Mouse (Mus musculus) left cerebral cortex, adult 18-20 months (tissue): ENCODE results near the gene Snrpd2. TPM values are rescaled to one million over a fixed set of nuclear protein-coding genes. Genes with fewer than 3 reads are reported as not detected.

Experiments used
- DNase-seq, 2 experiments: peaks; one replicate each; pipeline ENCODE4 v3.0.0; 2021 to 2022; ENCODE audit warnings: low spot score in 2 of 2, mixed read lengths in 1 of 2
- microRNA-seq, 2 experiments: library from miRNA; unstranded; fragments of <30 nt; microRNA quantifications; one replicate each; pipeline ENCODE4 v1.2.0; 2021
- total RNA-seq, 2 experiments: library from RNA; stranded (reverse); gene quantifications; 2 replicates each; pipeline ENCODE4 v1.2.3; 2021

The Snrpd2 gene
- total RNA-seq, 2 experiments from 2014 or later: 73.9 to 78.5 TPM

- DNase-seq: peak in 1 of 2 experiments; percentile 66
These were observed 27.0 kb downstream of the Snrpd2 start for GRCm38 (mm10) chr7:19176516-19176947.

GRCm38 (mm10) chr7:19177216-19177615 is 27.7 kb downstream of the Snrpd2 start:
- DNase-seq: no peak

- peak in 1 of 2 experiments; percentile 65 for DNase-seq
These were observed 28.5 kb downstream of the Snrpd2 start for GRCm38 (mm10) chr7:19178035-19178434.

- peak; percentile 87 to 91 for DNase-seq
These were observed 29.0 kb downstream of the Snrpd2 start for GRCm38 (mm10) chr7:19178443-19179092.

- peak; percentile 56 to 73 for DNase-seq
These were observed 29.7 kb downstream of the Snrpd2 start for GRCm38 (mm10) chr7:19179173-19179572.

GRCm38 (mm10) chr7:19179936-19180335 is 30.4 kb downstream of the Snrpd2 start:
- no peak for DNase-seq

GRCm38 (mm10) chr7:19180862-19181429 is 31.4 kb downstream of the Snrpd2 start:
- DNase-seq: no peak

GRCm38 (mm10) chr7:19184250-19184649 is 34.7 kb downstream of the Snrpd2 start:
- no peak for DNase-seq

GRCm38 (mm10) chr7:19184758-19185157 is 35.2 kb downstream of the Snrpd2 start:
- DNase-seq: no peak

GRCm38 (mm10) chr7:19194676-19195075 is 45.2 kb downstream of the Snrpd2 start:
- no peak for DNase-seq

GRCm38 (mm10) chr7:19196676-19197075 is 47.2 kb downstream of the Snrpd2 start:
- peak in 1 of 2 experiments; percentile 66 for DNase-seq

GRCm38 (mm10) chr7:19197985-19198384 is 48.5 kb downstream of the Snrpd2 start:
- DNase-seq: no peak

GRCm38 (mm10) chr7:19201660-19202059 is 52.1 kb downstream of the Snrpd2 start:
- DNase-seq: no peak

GRCm38 (mm10) chr7:19202065-19202850 is 52.7 kb downstream of the Snrpd2 start:
- no peak for DNase-seq

Small RNA genes lying within 50 kb of the gene (microRNA-seq; reads per million reads assigned to microRNA genes)
- gene Mir330: 12,297 to 12,514 reads per million in 2 experiments

Other genes with a start within 250 kb of the Snrpd2 start
- 10 to 100 TPM; 10.5 to 12.6 TPM for gene Ccdc61, start 239.3 kb upstream of the Snrpd2 start, total RNA-seq
- 10 to 100 TPM; 69.9 to 70.1 TPM for gene Nova2, start 223.8 kb upstream of the Snrpd2 start, total RNA-seq
- under 1 TPM; 0.40 to 0.49 TPM for gene Nanos2, start 162.3 kb upstream of the Snrpd2 start, total RNA-seq
- 10 to 100 TPM; 53.8 to 59.5 TPM for gene Mypop, start 158.5 kb upstream of the Snrpd2 start, total RNA-seq
- gene Irf2bp1, start 145.7 kb upstream of the Snrpd2 start, total RNA-seq: 10 to 100 TPM; 55.7 to 57.8 TPM
- gene Foxa3, start 126.2 kb upstream of the Snrpd2 start, total RNA-seq: not detected
- 100 to 1,000 TPM; 116 to 123 TPM for gene Sympk, start 125.3 kb upstream of the Snrpd2 start, total RNA-seq
- gene Rsph6a, start 95.0 kb upstream of the Snrpd2 start, total RNA-seq: under 1 TPM in 1 of 2 experiments, not detected in 1; 0.35 TPM
- 100 to 1,000 TPM; 143 TPM for gene Dmwd, start 73.5 kb upstream of the Snrpd2 start, total RNA-seq
- 10 to 100 TPM; 26.6 to 32.0 TPM for gene Dmpk, start 65.9 kb upstream of the Snrpd2 start, total RNA-seq
- 1 to 10 TPM; 2.3 to 3.0 TPM for gene Six5, start 55.1 kb upstream of the Snrpd2 start, total RNA-seq
- gene Gm4969, start 31.4 kb upstream of the Snrpd2 start, total RNA-seq: under 1 TPM; 0.16 to 0.40 TPM
- 10 to 100 TPM; 13.6 to 15.6 TPM for gene Fbxo46, start 29.9 kb upstream of the Snrpd2 start, total RNA-seq
- gene Qpctl, start 431 bp upstream of the Snrpd2 start, total RNA-seq: 10 to 100 TPM; 15.0 to 17.0 TPM
- 1 to 10 TPM; 1.4 to 1.8 TPM for gene Gipr, start 16.4 kb downstream of the Snrpd2 start, total RNA-seq
- gene Eml2, start 26.7 kb downstream of the Snrpd2 start, total RNA-seq: 100 to 1,000 TPM; 141 to 147 TPM
- gene Gpr4, start 62.8 kb downstream of the Snrpd2 start, total RNA-seq: 1 to 10 TPM; 2.5 to 3.6 TPM
- 10 to 100 TPM; 47.3 to 47.6 TPM for gene Opa3, start 78.6 kb downstream of the Snrpd2 start, total RNA-seq
- 10 to 100 TPM; 13.6 to 15.1 TPM for gene Vasp, start 122.1 kb downstream of the Snrpd2 start, total RNA-seq
- gene Ppm1n, start 130.3 kb downstream of the Snrpd2 start, total RNA-seq: not detected
- 100 to 1,000 TPM; 128 to 129 TPM for gene Rtn2, start 132.9 kb downstream of the Snrpd2 start, total RNA-seq
- gene Fosb, start 160.3 kb downstream of the Snrpd2 start, total RNA-seq: 10 to 100 TPM; 20.9 to 54.7 TPM
- 10 to 100 TPM; 39.1 to 45.2 TPM for gene Ercc1, start 195.1 kb downstream of the Snrpd2 start, total RNA-seq
- 10 to 100 TPM; 17.1 to 18.1 TPM for gene Cd3eap, start 209.8 kb downstream of the Snrpd2 start, total RNA-seq
- gene Ppp1r13l, start 210.0 kb downstream of the Snrpd2 start, total RNA-seq: 1 to 10 TPM; 8.2 to 9.6 TPM
- gene Ercc2, start 232.3 kb downstream of the Snrpd2 start, total RNA-seq: 10 to 100 TPM; 32.2 to 36.4 TPM